Mouse (Mus musculus): ENCODE data around the gene Ugcg.

DNA sequence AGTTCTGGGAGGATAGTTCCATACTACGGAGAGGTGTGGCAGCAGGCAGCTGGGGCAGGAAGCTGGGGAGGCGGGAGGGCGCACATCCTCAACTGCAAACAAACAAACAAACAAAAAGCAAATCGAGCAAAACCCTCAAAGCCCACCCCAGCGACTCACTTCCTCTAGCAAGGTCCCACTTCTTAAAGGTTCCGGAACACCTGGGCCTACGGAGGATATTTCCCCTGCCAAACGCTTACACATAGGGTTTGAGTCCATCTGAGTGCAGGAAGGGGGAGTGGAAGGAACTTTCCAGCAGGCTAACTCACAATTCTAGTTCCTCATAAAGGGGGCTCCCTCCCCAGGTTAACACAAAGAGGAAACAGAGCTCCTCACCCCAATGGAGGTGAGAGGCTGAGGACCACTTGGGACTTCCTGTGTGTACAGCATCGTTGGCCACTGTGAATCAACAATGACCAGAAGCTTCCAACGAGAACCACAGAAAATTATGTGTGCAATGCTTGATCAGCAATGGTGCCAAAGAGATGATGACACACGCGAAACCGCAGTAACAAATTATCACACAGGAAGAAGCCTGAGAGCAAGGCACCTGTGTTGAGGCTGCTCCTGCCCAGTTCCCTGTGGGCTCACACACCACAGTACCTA, 71.9 kb downstream of the Ugcg start:
- TF ChIP-seq CTCF (IDR thresholded peaks at IDR 0.05; ENCODE audit: insufficient read depth, low read length) (no peak), POLR2A (IDR thresholded peaks at IDR 0.05; ENCODE audit: borderline replicate concordance, extremely low read depth, low read depth, low read length) (no peak)
